Mouse (Mus musculus): ENCODE results near the gene Scarb2.

DNA sequence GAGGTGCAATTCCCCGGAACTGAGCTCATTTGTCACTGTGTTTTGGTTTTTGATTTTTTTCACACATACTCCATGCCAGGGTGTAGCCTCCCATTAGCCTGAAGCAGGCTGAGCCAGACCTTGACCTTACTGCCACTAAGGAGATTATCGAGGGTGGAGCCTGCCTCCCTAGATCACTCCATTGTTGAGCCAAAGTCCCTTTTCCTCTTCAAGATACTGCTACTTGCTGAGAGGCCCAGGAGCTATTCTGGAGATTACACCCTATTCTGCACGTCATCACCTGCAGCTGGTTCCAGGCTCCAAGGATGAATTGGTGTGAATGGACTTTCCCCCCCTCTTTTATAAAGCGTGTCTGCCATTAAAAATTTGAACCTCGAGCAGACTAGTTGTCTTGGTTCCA is 5.4 kb upstream of the Scarb2 start:
- TF ChIP-seq CTCF (IDR thresholded peaks at IDR 0.05; ENCODE audit: low read depth, low read length) (no peak), POLR2A (IDR thresholded peaks at IDR 0.05; ENCODE audit: extremely low read depth, insufficient read depth, low read length) (no peak)
